ENCODE assay signal across 14 mouse cellular contexts in the genomic region with DNA sequence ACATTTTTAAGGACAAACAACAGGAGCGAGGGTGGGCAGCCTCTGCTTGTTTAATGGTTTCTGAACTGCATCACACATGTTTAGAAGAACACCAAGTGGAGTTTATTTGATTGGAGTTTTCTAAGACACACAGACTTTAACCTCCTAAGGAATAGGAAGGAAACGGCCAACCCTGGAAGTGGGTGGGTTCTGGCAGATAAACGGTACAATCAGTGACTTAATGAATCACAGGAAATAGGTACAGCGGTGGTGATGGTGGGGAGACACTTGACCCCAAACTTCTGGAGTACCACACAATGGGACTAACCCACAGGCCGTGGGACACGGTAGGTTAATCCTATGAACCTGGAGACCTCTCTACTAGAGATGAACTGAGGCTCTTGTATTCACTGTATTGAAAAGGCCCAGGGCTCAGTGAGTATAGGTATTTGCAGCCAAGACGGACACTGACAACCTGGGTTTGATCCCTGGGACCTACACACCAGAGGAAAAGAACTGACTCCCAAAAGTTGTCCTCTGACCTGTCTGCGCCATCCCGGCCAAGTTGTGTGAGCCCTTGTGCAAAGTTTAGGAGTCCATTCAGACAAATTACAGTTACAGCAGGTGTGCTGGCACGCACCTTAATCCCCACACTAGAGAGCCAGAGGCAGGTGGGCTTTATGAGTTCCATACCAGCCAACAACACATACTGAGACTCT. TPM values are rescaled to one million over a fixed set of nuclear protein-coding genes. Genes with fewer than 3 reads are reported as not detected.
DNase-seq lines count a peak whose midpoint lies in the region; ATAC-seq and TF ChIP-seq lines count a peak whose summit lies in the region.
"Had no signal": no experiment of that assay in that cellular context is flagged by ENCODE, and none has a peak within 500 bp of the region (broad histone marks: within the 10 kb centered on the region; RNA-seq: fewer than 3 reads in every experiment).

No protein-coding gene starts in this region.

- H3K27me3 ChIP-seq in heart, embryonic 16.5 days (ENCODE audit: control insufficient read depth, insufficient read depth, low read length) = no peaks in the 10 kb centered on the region
- H3K27me3 ChIP-seq in lung, embryonic 14.5 days (ENCODE audit: insufficient read depth, low read length) = no peaks in the 10 kb centered on the region
- H3K27me3 ChIP-seq in forebrain, postnatal 0 days (ENCODE audit: insufficient read depth, low read length) = no peaks in the 10 kb centered on the region
- H3K27me3 ChIP-seq: limb, embryonic 15.5 days had no signal

- no peak overlapping the region for H3K9ac ChIP-seq in heart, embryonic 16.5 days (ENCODE audit: low read length)
- no peak overlapping the region for H3K9ac ChIP-seq in lung, embryonic 14.5 days
- H3K9ac ChIP-seq in forebrain, postnatal 0 days = no peak overlapping the region
- H3K9ac ChIP-seq: limb, embryonic 15.5 days had no signal

- no peak overlapping the region for H3K4me3 ChIP-seq in heart, embryonic 16.5 days (ENCODE audit: low read length)
- no peak overlapping the region for H3K4me3 ChIP-seq in lung, embryonic 14.5 days (ENCODE audit: low read depth, low read length)
- H3K4me3 ChIP-seq in forebrain, postnatal 0 days (ENCODE audit: low read depth, low read length) = no peak overlapping the region
- H3K4me3 ChIP-seq: erythroblast, embryonic 14.5 days; limb, embryonic 15.5 days had no signal

- no peak overlapping the region for H3K4me2 ChIP-seq in heart, embryonic 16.5 days (ENCODE audit: low read depth, low read length)
- no peak overlapping the region for H3K4me2 ChIP-seq in lung, embryonic 14.5 days
- H3K4me2 ChIP-seq in forebrain, postnatal 0 days (ENCODE audit: low read depth) = no peak overlapping the region
- H3K4me2 ChIP-seq: limb, embryonic 15.5 days had no signal

- H3K4me1 ChIP-seq in heart, embryonic 16.5 days (ENCODE audit: control insufficient read depth, insufficient read depth, low read length) = peaks cover 20% of the 10 kb centered on the region
- H3K4me1 ChIP-seq in lung, embryonic 14.5 days (ENCODE audit: insufficient read depth) = peaks cover 21% of the 10 kb centered on the region
- H3K4me1 ChIP-seq in forebrain, postnatal 0 days (ENCODE audit: insufficient read depth) = no peaks in the 10 kb centered on the region

- H3K27ac ChIP-seq in heart, embryonic 16.5 days (ENCODE audit: low read length) = peak overlapping the region; percentile 75
- peak overlapping the region; percentile 68 for H3K27ac ChIP-seq in lung, embryonic 14.5 days (ENCODE audit: low read depth)
- no peak overlapping the region for H3K27ac ChIP-seq in forebrain, postnatal 0 days (ENCODE audit: low read depth, low read length)
- H3K27ac ChIP-seq: limb, embryonic 15.5 days had no signal

- TF ChIP-seq CTCF in lung, embryonic 14.5 days (IDR thresholded peaks at IDR 0.05; ENCODE audit: low read depth) = no peak
- TF ChIP-seq CTCF in forebrain, postnatal 0 days (IDR thresholded peaks at IDR 0.05; ENCODE audit: low read depth) = no peak

- no peak; the same call in 1 of the 2 replicates for ATAC-seq in heart, embryonic 16.5 days (replicated peaks; ENCODE audit: extremely low read depth, insufficient read depth, low FRiP score)
- ATAC-seq in lung, embryonic 14.5 days (ENCODE audit: insufficient read depth) = 0 out of 2 replicates have a peak, but pooled peaks have one; percentile 12
- no peak for ATAC-seq in forebrain, postnatal 0 days

- no peaks in the 10 kb centered on the region for H3K9me3 ChIP-seq in heart, embryonic 16.5 days (replicated peaks; ENCODE audit: control insufficient read depth, low read length)
- H3K9me3 ChIP-seq in lung, embryonic 14.5 days (ENCODE audit: low read depth, low read length) = no peaks in the 10 kb centered on the region
- no peaks in the 10 kb centered on the region for H3K9me3 ChIP-seq in forebrain, postnatal 0 days (ENCODE audit: low read length)
- H3K9me3 ChIP-seq: limb, embryonic 15.5 days had no signal

- H3K36me3 ChIP-seq in heart, embryonic 16.5 days (ENCODE audit: control insufficient read depth, insufficient read depth) = peaks cover 4% of the 10 kb centered on the region; the same call in 1 of the 2 replicates
- 0 out of 2 replicates have a peak, but pooled peaks cover 9% of the 10 kb centered on the region for H3K36me3 ChIP-seq in lung, embryonic 14.5 days (ENCODE audit: insufficient read depth)
- H3K36me3 ChIP-seq in forebrain, postnatal 0 days (ENCODE audit: insufficient read depth) = 0 out of 2 replicates have a peak, but pooled peaks cover 4% of the 10 kb centered on the region
- H3K36me3 ChIP-seq: limb, embryonic 15.5 days had no signal

- WGBS in heart, embryonic 16.5 days = 67% methylated on average over 10 of the region's 10 CpGs
- WGBS in lung, embryonic 14.5 days = 62% methylated on average over 10 of the region's 10 CpGs
- 88% methylated on average over 10 of the region's 10 CpGs for WGBS in forebrain, postnatal 0 days

- peak; percentile 45 to 73 for DNase-seq in heart, adult 9 months (ENCODE audit: low spot score in 2 of 2)
- no peak for DNase-seq in heart, postnatal 4 days
- peak; percentile 63 for DNase-seq in 416B (ENCODE audit: low read depth)
- peak; percentile 39 for DNase-seq in lung, embryonic 14.5 days
- no peak for DNase-seq in layer of hippocampus, adult 18-20 months (ENCODE audit: low spot score in 2 of 2)
- no peak for DNase-seq in forebrain, postnatal 0 days
- DNase-seq in spleen, postnatal 14 days (ENCODE audit: low spot score in 2 of 2) = no peak
- DNase-seq: adrenal gland, postnatal 25 days; cerebellum, adult 9-11 months; gastrocnemius, postnatal 36 days had no signal

RNA-seq across cellular contexts. Expression of gene Cttnbp2nl, which starts 34.7 kb away (rescaled TPM):
- 10 to 100 TPM; 35.3 to 36.3 TPM for total RNA-seq in heart, postnatal 4 days (2021)
- polyA plus RNA-seq in heart, embryonic 16.5 days (2015; fragmentation: Nextera tagmentation; extraction: Ambion mirVana) = 19.4 and 21.7 TPM in 2 replicates
- polyA plus RNA-seq in lung, embryonic 14.5 days (2014; fragmentation: Nextera tagmentation; extraction: Ambion mirVana) = 38.5 and 42.3 TPM in 2 replicates
- 10 to 100 TPM; 26.1 to 29.2 TPM for total RNA-seq in layer of hippocampus, adult 18-20 months (2021)
- total RNA-seq in forebrain, postnatal 0 days (2014; rRNA removed) = 27.9 and 31.7 TPM in 2 replicates
- 32.9 and 44.9 TPM in 2 replicates for polyA plus RNA-seq in forebrain, postnatal 0 days (2015; fragmentation: Nextera tagmentation; extraction: Ambion mirVana)

RNA-seq across cellular contexts. Expression of gene 4930564D02Rik, which starts 48.4 kb away (rescaled TPM):
- not detected for total RNA-seq in heart, postnatal 4 days (2021)
- not detected in 2 replicates for polyA plus RNA-seq in heart, embryonic 16.5 days (2015; fragmentation: Nextera tagmentation; extraction: Ambion mirVana)
- polyA plus RNA-seq in lung, embryonic 14.5 days (2014; fragmentation: Nextera tagmentation; extraction: Ambion mirVana) = not detected in 2 replicates
- not detected for total RNA-seq in layer of hippocampus, adult 18-20 months (2021)
- not detected in 2 replicates for total RNA-seq in forebrain, postnatal 0 days (2014; rRNA removed)
- polyA plus RNA-seq in forebrain, postnatal 0 days (2015; fragmentation: Nextera tagmentation; extraction: Ambion mirVana) = not detected in 2 replicates
- total RNA-seq: adrenal gland, postnatal 25 days; gastrocnemius, postnatal 36 days; layer of hippocampus, adult 8-10 months had no signal
- polyA plus RNA-seq: erythroblast, embryonic 14.5 days; limb, embryonic 15.5 days had no signal

RNA-seq across cellular contexts. Expression of gene Wnt2b, which starts 56.5 kb away (rescaled TPM):
- 1 to 10 TPM; 1.0 to 1.7 TPM for total RNA-seq in heart, postnatal 4 days (2021)
- 1.0 and 1.1 TPM in 2 replicates for polyA plus RNA-seq in heart, embryonic 16.5 days (2015; fragmentation: Nextera tagmentation; extraction: Ambion mirVana)
- 2.8 and 3.4 TPM in 2 replicates for polyA plus RNA-seq in lung, embryonic 14.5 days (2014; fragmentation: Nextera tagmentation; extraction: Ambion mirVana)
- under 1 TPM; 0.28 to 0.40 TPM for total RNA-seq in layer of hippocampus, adult 18-20 months (2021)
- 1.2 and 2.0 TPM in 2 replicates for total RNA-seq in forebrain, postnatal 0 days (2014; rRNA removed)
- polyA plus RNA-seq in forebrain, postnatal 0 days (2015; fragmentation: Nextera tagmentation; extraction: Ambion mirVana) = 0.21 and 0.47 TPM in 2 replicates
- polyA plus RNA-seq: erythroblast, embryonic 14.5 days had no signal

Comparison
In these comparisons a context has a peak if more than half of its experiments do, and no peak if none do; other contexts are left out.
1. DNase-seq: peak in heart, adult 9 months (2 of 2), 416B (single experiment) and lung, embryonic 14.5 days (single experiment); none in heart, postnatal 4 days (single experiment), layer of hippocampus, adult 18-20 months (0 of 2), forebrain, postnatal 0 days (single experiment) and spleen, postnatal 14 days (0 of 2).